ENCODE assay signal across 8 mouse cellular contexts in genomic region chr17:90141602-90142001, GRCm38 (mm10).
DNase-seq lines count a peak whose midpoint lies in the region; ATAC-seq and TF ChIP-seq lines count a peak whose summit lies in the region.

No protein-coding gene starts in this region.

- WGBS in lung, embryonic 14.5 days: 53% methylated on average over 4 of the region's 4 CpGs
- 63% methylated on average over 4 of the region's 4 CpGs for WGBS in cerebellum, adult 2 months
- WGBS in lung, adult 2 months: 46% methylated on average over 4 of the region's 4 CpGs

- peak; percentile 27 for DNase-seq in cerebellum, adult 11 months
- DNase-seq in cerebellum, adult 9-11 months: no peak
- DNase-seq in lung, embryonic 14.5 days: peak; percentile 11
- no peak for DNase-seq in lung, postnatal 14 days
- DNase-seq in cerebellum, adult 2 months: peak; percentile 25 to 49
- DNase-seq in lung, adult 2 months: no peak
- no peak for DNase-seq in right cerebral cortex, postnatal 14 days

- no peak overlapping the region for H3K27ac ChIP-seq in lung, embryonic 14.5 days (ENCODE audit: low read depth)
- H3K27ac ChIP-seq in cerebellum, adult 2 months (ENCODE audit: insufficient read depth, low read length): no peak overlapping the region

- no peak overlapping the region for H3K4me3 ChIP-seq in lung, embryonic 14.5 days (ENCODE audit: low read depth, low read length)
- no peak overlapping the region for H3K4me3 ChIP-seq in cerebellum, adult 2 months (replicated peaks; ENCODE audit: insufficient read depth, low read depth, low read length)
- no peak overlapping the region for H3K4me3 ChIP-seq in lung, adult 2 months (replicated peaks; ENCODE audit: extremely low read depth, low read depth, low read length)

- TF ChIP-seq CTCF in lung, embryonic 14.5 days (IDR thresholded peaks at IDR 0.05; ENCODE audit: low read depth): 0 out of 2 replicates have a peak, but pooled peaks have one; percentile 11
- TF ChIP-seq CTCF in cerebellum, adult 2 months (IDR thresholded peaks at IDR 0.05; ENCODE audit: borderline replicate concordance, insufficient read depth, low read depth, low read length): peak; percentile 21; the same call in 1 of the 2 replicates
- TF ChIP-seq CTCF in lung, adult 2 months (IDR thresholded peaks at IDR 0.05; ENCODE audit: insufficient read depth, low read length): no peak

- no peak overlapping the region for H3K9ac ChIP-seq in lung, embryonic 14.5 days

- no peaks in the 10 kb centered on the region for H3K27me3 ChIP-seq in lung, embryonic 14.5 days (ENCODE audit: insufficient read depth, low read length)
- H3K27me3 ChIP-seq in cerebellum, adult 2 months (ENCODE audit: control insufficient read depth, insufficient read depth, low read length): no peaks in the 10 kb centered on the region

- no peaks in the 10 kb centered on the region for H3K9me3 ChIP-seq in lung, embryonic 14.5 days (ENCODE audit: low read depth, low read length)

- no peak for TF ChIP-seq POLR2A in cerebellum, adult 2 months (IDR thresholded peaks at IDR 0.05; ENCODE audit: borderline replicate concordance, insufficient read depth, low read length)
- TF ChIP-seq POLR2A in lung, adult 2 months (IDR thresholded peaks at IDR 0.05; ENCODE audit: borderline replicate concordance, extremely low read depth, low read depth, low read length): no peak

- no peaks in the 10 kb centered on the region for H3K4me1 ChIP-seq in lung, embryonic 14.5 days (ENCODE audit: insufficient read depth)
- H3K4me1 ChIP-seq in cerebellum, adult 2 months (ENCODE audit: control insufficient read depth, insufficient read depth, low read length): no peaks in the 10 kb centered on the region
- no peaks in the 10 kb centered on the region for H3K4me1 ChIP-seq in lung, adult 2 months (ENCODE audit: control insufficient read depth, insufficient read depth, low read length)

- H3K4me2 ChIP-seq in lung, embryonic 14.5 days: no peak overlapping the region

- no peaks in the 10 kb centered on the region for H3K36me3 ChIP-seq in lung, embryonic 14.5 days (ENCODE audit: insufficient read depth)

- no peak for ATAC-seq in lung, embryonic 14.5 days (ENCODE audit: insufficient read depth)
- ATAC-seq in megakaryocyte progenitor cell, adult 5-6 weeks (replicated peaks; ENCODE audit: poor library complexity): peak; percentile 71; the same call in 1 of the 2 replicates

Comparison
In these comparisons a context has a peak if more than half of its experiments do, and no peak if none do; other contexts are left out.
1. DNase-seq: peak in cerebellum, adult 11 months (single experiment), lung, embryonic 14.5 days (single experiment) and cerebellum, adult 2 months (2 of 2); none in cerebellum, adult 9-11 months (single experiment), lung, postnatal 14 days (single experiment), lung, adult 2 months (single experiment) and right cerebral cortex, postnatal 14 days (single experiment).